Mouse (Mus musculus): ENCODE measurements at regions not wholly inside any gene's neighbourhood (a gene's known extent, or its start where the extent isn't known, plus 50 kb on each side); places are given as distances from the start of the nearest gene placed in this dataset.

- TF ChIP-seq CTCF (IDR thresholded peaks at IDR 0.05; ENCODE audit: extremely low read depth, insufficient read depth, insufficient read length, insufficient replicate concordance) (no peak), POLR2A (IDR thresholded peaks at IDR 0.05; ENCODE audit: low read depth, low read length) (no peak)
Observed at GRCm38 (mm10) chr13:111975549-111975948, 166.8 kb upstream of the Map3k1 start.

All from spleen, adult 2 months (tissue).